Mouse (Mus musculus) liver, embryonic 14.5 days (tissue): Measurements from ENCODE around the gene Camkk2. TPM values are rescaled to one million over a fixed set of nuclear protein-coding genes. Genes with fewer than 3 reads are reported as not detected.
A peak's percentile ranks its signal among the peaks of the same experiment; 100 is the strongest.

Source experiments
- ATAC-seq: fragments of 200-750 bp; cut with Nextera tagmentation; 2 replicates; pipeline ENCODE4 v1.8.0; 2017; ENCODE audit warnings: moderate number of reproducible peaks, mild to moderate bottlenecking, moderate library complexity; ENCODE audit not compliant: insufficient read depth
- DNase-seq, 3 experiments: peaks; one replicate each; pipeline ENCODE4 v3.0.0-alpha.2; 2012 to 2013; ENCODE audit warnings: low read depth in 3 of 3, low spot score in 3 of 3
- H3K27ac ChIP-seq: fragments of 300-500 bp; sonication (generic); 2 replicates; pipeline ENCODE4 v1.5.1; 2014; ENCODE audit warnings: moderate library complexity, mild to moderate bottlenecking, control low read depth, inconsistent platforms
- H3K27me3 ChIP-seq: fragments of 300-500 bp; sonication (generic); 2 replicates; pipeline ENCODE4 v1.6.1; 2014; ENCODE audit warnings: mild to moderate bottlenecking, low read length, moderate library complexity; ENCODE audit not compliant: control insufficient read depth, insufficient read depth
- H3K36me3 ChIP-seq: fragments of 300-500 bp; sonication (generic); replicated peaks from 2 replicates; pipeline ENCODE4 v1.6.1; 2014; ENCODE audit warnings: low read depth; ENCODE audit not compliant: control insufficient read depth, insufficient read depth
- H3K4me1 ChIP-seq, 2 experiments: fragments of 200-500 bp in 1 of 2; fragments of 300-500 bp in 1 of 2; sonication (generic) in 1 of 2; replicated peaks; 2 replicates each; pipeline ENCODE4 v1.6.1; 2012 to 2014; ENCODE audit warnings: antibody characterized with exemption in 1 of 2, inconsistent platforms in 1 of 2, low read length in 1 of 2; ENCODE audit not compliant: control insufficient read depth in 2 of 2, insufficient read depth in 2 of 2
- H3K4me2 ChIP-seq: fragments of 300-500 bp; sonication (generic); 2 replicates; pipeline ENCODE4 v1.6.1; 2014; ENCODE audit warnings: low read depth, mild to moderate bottlenecking, control low read depth, moderate library complexity
- H3K4me3 ChIP-seq, 2 experiments: fragments of 200-500 bp in 1 of 2; fragments of 300-500 bp in 1 of 2; sonication (generic) in 1 of 2; 2 replicates each; pipeline ENCODE4 v1.5.1; 2012 to 2014; ENCODE audit warnings: low read depth in 2 of 2, low read length in 2 of 2, mild to moderate bottlenecking in 2 of 2, control low read depth in 1 of 2, inconsistent platforms in 1 of 2, moderate library complexity in 1 of 2; ENCODE audit not compliant: insufficient read depth in 1 of 2
- H3K9ac ChIP-seq: fragments of 300-500 bp; sonication (generic); replicated peaks from 2 replicates; pipeline ENCODE4 v1.6.1; 2014; ENCODE audit warnings: mild to moderate bottlenecking, control low read depth, moderate library complexity
- H3K9me3 ChIP-seq: fragments of 300-500 bp; sonication (generic); 2 replicates; pipeline ENCODE4 v1.6.1; 2016; ENCODE audit warnings: low read length, mixed read lengths; ENCODE audit not compliant: control insufficient read depth
- CTCF ChIP-seq: IDR thresholded peaks from 2 replicates; pipeline ENCODE4 v1.5.1; 2016; ENCODE audit warnings: antibody characterized with exemption, low read depth, control low read depth
- EP300 ChIP-seq: IDR thresholded peaks from 2 replicates; pipeline ENCODE4 v1.6.1; 2016; ENCODE audit warnings: antibody characterized with exemption, low read depth
- WGBS: fragments of 180-500 bp; shearing (Covaris S2); extraction: QIAGEN DNeasy Blood & Tissue Kit; methylation state at CpG from one replicate; pipeline ENCODE4 v1.1.7; 2014; ENCODE audit not compliant: insufficient replicate concordance; 5-methylcytosine and 5-hydroxymethylcytosine counted together
- polyA plus RNA-seq, 2 experiments: library from polyadenylated mRNA; depleted of rRNA in 1 of 2; stranded (reverse) in 1 of 2; unstranded in 1 of 2; fragments of >200 nt; fragmentation: Nextera tagmentation in 1 of 2; extraction: Ambion mirVana in 1 of 2; gene quantifications; 2 replicates each; pipeline versions ENCODE4 v1.2.1 to v1.2.3; 2012 to 2014

Camkk2 gene
- polyA plus RNA-seq, 2 experiments, result 5.9 to 6.3 TPM

- DNase-seq, result no peak
- Histone ChIP-seq H3K36me3 (no peaks in the 10 kb centered on the region), H3K4me2 (no peak overlapping the region), H3K27me3 (no peaks in the 10 kb centered on the region), H3K4me1 (peaks cover 7 to 24% of the 10 kb centered on the region in 2 experiments; a peak in 3 of 4 replicates), H3K9me3 (no peaks in the 10 kb centered on the region), H3K27ac (no peak overlapping the region), H3K9ac (no peak overlapping the region), H3K4me3 (no peak overlapping the region)
- TF ChIP-seq CTCF, result no peak
- no peak for TF ChIP-seq EP300
- no peak for ATAC-seq
- 31% methylated on average over 10 of the region's 10 CpGs for WGBS
Observed at GRCm38 (mm10) chr5:122770806-122771261, 8.4 kb downstream of the Camkk2 start.

- H3K4me1 ChIP-seq, result peaks cover 7 to 22% of the 10 kb centered on the region in 2 experiments; a peak in 3 of 4 replicates
- no peak for ATAC-seq
- H3K27me3 ChIP-seq, result no peaks in the 10 kb centered on the region
- H3K36me3 ChIP-seq, result no peaks in the 10 kb centered on the region
- H3K9ac ChIP-seq, result no peak overlapping the region
- DNase-seq, result no peak
- no peaks in the 10 kb centered on the region for H3K9me3 ChIP-seq
- H3K4me2 ChIP-seq, result no peak overlapping the region
- TF ChIP-seq EP300 (no peak), CTCF (no peak)
- WGBS, result 58% methylated on average over 7 of the region's 7 CpGs
- no peak overlapping the region for H3K4me3 ChIP-seq
- no peak overlapping the region for H3K27ac ChIP-seq
Observed at GRCm38 (mm10) chr5:122770304-122770703, 8.9 kb downstream of the Camkk2 start.

- TF ChIP-seq EP300, result no peak
- no peak for TF ChIP-seq CTCF
- H3K27ac ChIP-seq, result no peak overlapping the region
- 54% methylated on average over 15 of the region's 15 CpGs for WGBS
Observed at GRCm38 (mm10) chr5:122769101-122769568, 10.1 kb downstream of the Camkk2 start.

GRCm38 (mm10) chr5:122767283-122767682, 11.9 kb downstream of the Camkk2 start:
- Histone ChIP-seq H3K27me3 (no peaks in the 10 kb centered on the region), H3K4me1 (peaks cover 3 to 21% of the 10 kb centered on the region in 2 experiments; a peak in 3 of 4 replicates), H3K9ac (no peak overlapping the region), H3K4me3 (no peak overlapping the region), H3K4me2 (no peak overlapping the region), H3K36me3 (no peaks in the 10 kb centered on the region; the same call in 1 of the 2 replicates), H3K27ac (no peak overlapping the region), H3K9me3 (no peaks in the 10 kb centered on the region)
- TF ChIP-seq CTCF, result no peak
- no peak for TF ChIP-seq EP300
- DNase-seq, result no peak
- no peak for ATAC-seq
- 82% methylated on average over 11 of the region's 11 CpGs for WGBS

More at GRCm38 (mm10) chr5:122769101-122769568, 10.1 kb downstream of the Camkk2 start:
- Histone ChIP-seq H3K4me3 (no peak overlapping the region), H3K27me3 (no peaks in the 10 kb centered on the region), H3K4me2 (no peak overlapping the region), H3K9ac (no peak overlapping the region), H3K4me1 (peaks cover 3 to 15% of the 10 kb centered on the region in 2 experiments; a peak in 3 of 4 replicates), H3K9me3 (no peaks in the 10 kb centered on the region), H3K36me3 (no peaks in the 10 kb centered on the region)
- DNase-seq (peak in 2 of 3 experiments; percentile 40 to 41), ATAC-seq (peak; percentile 70)

- DNase-seq, result no peak
- no peaks in the 10 kb centered on the region for H3K9me3 ChIP-seq
- no peak overlapping the region for H3K4me2 ChIP-seq
- ATAC-seq, result no peak
- H3K36me3 ChIP-seq, result peaks cover under 1% of the 10 kb centered on the region
- H3K4me1 ChIP-seq, result peaks cover 14 to 28% of the 10 kb centered on the region in 2 experiments
- no peaks in the 10 kb centered on the region for H3K27me3 ChIP-seq
- TF ChIP-seq EP300 (no peak), CTCF (peak; percentile 65)
- H3K4me3 ChIP-seq, result no peak overlapping the region
- no peak overlapping the region for H3K27ac ChIP-seq
- WGBS, result 64% methylated on average over 10 of the region's 10 CpGs
- H3K9ac ChIP-seq, result no peak overlapping the region
Observed at GRCm38 (mm10) chr5:122764032-122764464, 15.2 kb downstream of the Camkk2 start.
